Mouse (Mus musculus): ENCODE data around the gene Naaladl1. TPM values are rescaled to one million over a fixed set of nuclear protein-coding genes. Genes with fewer than 3 reads are reported as not detected.
A peak's percentile ranks its signal among the peaks of the same experiment; 100 is the strongest.

Naaladl1 gene
- total and polyA plus RNA-seq, 2 experiments from 2014 or later: 0.14 to 0.51 TPM

GRCm38 (mm10) chr19:6097847-6098246 lies 7.7 kb upstream of the Naaladl1 start:
- Histone ChIP-seq H3K4me2 (ENCODE audit: low read depth) (no peak overlapping the region), H3K27ac (ENCODE audit: low read depth, low read length) (no peak overlapping the region), H3K36me3 (ENCODE audit: insufficient read depth) (no peaks in the 10 kb centered on the region), H3K9me3 (ENCODE audit: low read length) (no peaks in the 10 kb centered on the region), H3K4me1 (ENCODE audit: insufficient read depth) (no peaks in the 10 kb centered on the region), H3K9ac (no peak overlapping the region), H3K4me3 (ENCODE audit: low read depth, low read length) (no peak overlapping the region), H3K27me3 (ENCODE audit: insufficient read depth, low read length) (no peaks in the 10 kb centered on the region)
- DNase-seq (no peak), ATAC-seq (no peak)
- 90% methylated on average over 3 of the region's 3 CpGs for WGBS
- no peak for TF ChIP-seq CTCF (IDR thresholded peaks at IDR 0.05; ENCODE audit: low read depth)

GRCm38 (mm10) chr19:6101186-6101585 lies 4.4 kb upstream of the Naaladl1 start:
- no peak overlapping the region for H3K4me3 ChIP-seq (ENCODE audit: low read depth, low read length)
- ATAC-seq (no peak), DNase-seq (no peak)
- H3K4me1 ChIP-seq (ENCODE audit: insufficient read depth): no peaks in the 10 kb centered on the region
- H3K9me3 ChIP-seq (ENCODE audit: low read length): no peaks in the 10 kb centered on the region
- no peaks in the 10 kb centered on the region for H3K36me3 ChIP-seq (ENCODE audit: insufficient read depth)
- no peak for TF ChIP-seq CTCF (IDR thresholded peaks at IDR 0.05; ENCODE audit: low read depth)
- WGBS: 71% methylated on average over 6 of the region's 6 CpGs
- H3K4me2 ChIP-seq (ENCODE audit: low read depth): no peak overlapping the region
- H3K27ac ChIP-seq (ENCODE audit: low read depth, low read length): no peak overlapping the region
- no peak overlapping the region for H3K9ac ChIP-seq
- H3K27me3 ChIP-seq (ENCODE audit: insufficient read depth, low read length): no peaks in the 10 kb centered on the region

- TF ChIP-seq CTCF (IDR thresholded peaks at IDR 0.05; ENCODE audit: low read depth): no peak
- Histone ChIP-seq H3K4me1 (ENCODE audit: insufficient read depth) (no peaks in the 10 kb centered on the region), H3K27me3 (ENCODE audit: insufficient read depth, low read length) (no peaks in the 10 kb centered on the region), H3K4me2 (ENCODE audit: low read depth) (no peak overlapping the region), H3K36me3 (ENCODE audit: insufficient read depth) (no peaks in the 10 kb centered on the region), H3K9ac (no peak overlapping the region), H3K4me3 (ENCODE audit: low read depth, low read length) (no peak overlapping the region), H3K27ac (ENCODE audit: low read depth, low read length) (no peak overlapping the region), H3K9me3 (ENCODE audit: low read length) (no peaks in the 10 kb centered on the region)
- 77% methylated on average over 6 of the region's 6 CpGs for WGBS
- no peak for DNase-seq
- ATAC-seq: no peak
Measured at GRCm38 (mm10) chr19:6102169-6102853, 3.3 kb upstream of the Naaladl1 start.

- TF ChIP-seq CTCF (IDR thresholded peaks at IDR 0.05; ENCODE audit: low read depth): no peak
- no peaks in the 10 kb centered on the region for H3K36me3 ChIP-seq (ENCODE audit: insufficient read depth)
- no peaks in the 10 kb centered on the region for H3K9me3 ChIP-seq (ENCODE audit: low read length)
- no peak overlapping the region for H3K4me2 ChIP-seq (ENCODE audit: low read depth)
- no peak for DNase-seq
- H3K27ac ChIP-seq (ENCODE audit: low read depth, low read length): no peak overlapping the region
- H3K27me3 ChIP-seq (ENCODE audit: insufficient read depth, low read length): no peaks in the 10 kb centered on the region
- no peak overlapping the region for H3K9ac ChIP-seq
- H3K4me1 ChIP-seq (ENCODE audit: insufficient read depth): no peaks in the 10 kb centered on the region
- WGBS: 82% methylated on average over 4 of the region's 4 CpGs
- ATAC-seq: no peak
- no peak overlapping the region for H3K4me3 ChIP-seq (ENCODE audit: low read depth, low read length)
Measured at GRCm38 (mm10) chr19:6104476-6104875, 1.1 kb upstream of the Naaladl1 start.

- Histone ChIP-seq H3K4me1 (ENCODE audit: insufficient read depth) (peaks cover 7% of the 10 kb centered on the region), H3K36me3 (ENCODE audit: insufficient read depth) (peaks cover 29% of the 10 kb centered on the region), H3K27me3 (ENCODE audit: insufficient read depth, low read length) (no peaks in the 10 kb centered on the region), H3K4me3 (ENCODE audit: low read depth, low read length) (no peak overlapping the region), H3K27ac (ENCODE audit: low read depth, low read length) (no peak overlapping the region), H3K9me3 (ENCODE audit: low read length) (no peaks in the 10 kb centered on the region), H3K9ac (no peak overlapping the region), H3K4me2 (ENCODE audit: low read depth) (no peak overlapping the region)
- 71% methylated on average over 6 of the region's 6 CpGs for WGBS
- DNase-seq: no peak
- no peak for ATAC-seq
- no peak for TF ChIP-seq CTCF (IDR thresholded peaks at IDR 0.05; ENCODE audit: low read depth)
Measured at GRCm38 (mm10) chr19:6113116-6113515, 7.5 kb downstream of the Naaladl1 start.

- TF ChIP-seq CTCF (IDR thresholded peaks at IDR 0.05; ENCODE audit: low read depth): no peak
- Histone ChIP-seq H3K27me3 (ENCODE audit: insufficient read depth, low read length) (no peaks in the 10 kb centered on the region), H3K36me3 (ENCODE audit: insufficient read depth) (peaks cover 37% of the 10 kb centered on the region), H3K9me3 (ENCODE audit: low read length) (no peaks in the 10 kb centered on the region), H3K4me3 (ENCODE audit: low read depth, low read length) (no peak overlapping the region), H3K4me2 (ENCODE audit: low read depth) (no peak overlapping the region), H3K27ac (ENCODE audit: low read depth, low read length) (no peak overlapping the region), H3K4me1 (ENCODE audit: insufficient read depth) (peaks cover 15% of the 10 kb centered on the region), H3K9ac (no peak overlapping the region)
- DNase-seq (no peak), ATAC-seq (no peak)
- 88% methylated on average over 15 of the region's 15 CpGs for whole genome bisulfite sequencing
Measured at GRCm38 (mm10) chr19:6116113-6116850, 10.7 kb downstream of the Naaladl1 start.

GRCm38 (mm10) chr19:6117346-6117985 lies 11.9 kb downstream of the Naaladl1 start:
- DNase-seq (no peak), ATAC-seq (no peak)
- Histone ChIP-seq H3K4me3 (ENCODE audit: low read depth, low read length) (peak overlapping the region; percentile 76), H3K4me1 (ENCODE audit: insufficient read depth) (peaks cover 15% of the 10 kb centered on the region), H3K9ac (peak overlapping the region; percentile 91), H3K27ac (ENCODE audit: low read depth, low read length) (peak overlapping the region; percentile 92), H3K27me3 (ENCODE audit: insufficient read depth, low read length) (no peaks in the 10 kb centered on the region), H3K4me2 (ENCODE audit: low read depth) (peak overlapping the region; percentile 90), H3K36me3 (ENCODE audit: insufficient read depth) (peaks cover 38% of the 10 kb centered on the region), H3K9me3 (ENCODE audit: low read length) (no peaks in the 10 kb centered on the region)
- 11% methylated on average over 32 of the region's 32 CpGs for WGBS
- no peak for TF ChIP-seq CTCF (IDR thresholded peaks at IDR 0.05; ENCODE audit: low read depth)

Data from forebrain, postnatal 0 days (tissue).